Mouse (Mus musculus) bone marrow, adult 2 months (tissue): ENCODE data around the gene Cnot2.

Source experiments
- CTCF ChIP-seq: fragments of 200-500 bp; IDR thresholded peaks from 2 replicates; pipeline ENCODE4 v1.5.1; 2011; ENCODE audit warnings: low read length, control low read depth; ENCODE audit not compliant: control insufficient read depth, insufficient read depth
- POLR2A ChIP-seq: fragments of 200-500 bp; IDR thresholded peaks from 2 replicates; pipeline ENCODE4 v1.6.1; 2011; ENCODE audit warnings: low read depth, mild to moderate bottlenecking, control low read depth, low read length, borderline replicate concordance; ENCODE audit not compliant: control insufficient read depth

- 0 out of 2 replicates have a peak, but pooled peaks have one; percentile 10 for TF ChIP-seq POLR2A
- TF ChIP-seq CTCF: no peak
Observed at GRCm38 (mm10) chr10:116473071-116473758, 108.1 kb downstream of the Cnot2 start.
